Mouse (Mus musculus) liver, embryonic 12.5 days (tissue): Measurements from ENCODE around the gene Igf2bp3. TPM values are rescaled to one million over a fixed set of nuclear protein-coding genes. Genes with fewer than 3 reads are reported as not detected.
A peak's percentile ranks its signal among the peaks of the same experiment; 100 is the strongest.

Experiments
- ATAC-seq: fragments of 200-750 bp; cut with Nextera tagmentation; 2 replicates; pipeline ENCODE4 v1.8.0; 2017; ENCODE audit warnings: moderate number of reproducible peaks, mild to moderate bottlenecking, moderate library complexity
- H3K27ac ChIP-seq: fragments of 300-500 bp; sonication (generic); 2 replicates; pipeline ENCODE4 v1.5.1; 2016; ENCODE audit warnings: mild to moderate bottlenecking
- H3K27me3 ChIP-seq: fragments of 300-500 bp; sonication (generic); replicated peaks from 2 replicates; pipeline ENCODE4 v1.6.1; 2016; ENCODE audit warnings: mild to moderate bottlenecking, moderate library complexity
- H3K36me3 ChIP-seq: fragments of 300-500 bp; sonication (generic); 2 replicates; pipeline ENCODE4 v1.6.1; 2016; ENCODE audit warnings: mild to moderate bottlenecking, moderate library complexity
- H3K4me1 ChIP-seq: fragments of 300-500 bp; sonication (generic); 2 replicates; pipeline ENCODE4 v1.6.1; 2016
- H3K4me2 ChIP-seq: fragments of 300-500 bp; sonication (generic); 2 replicates; pipeline ENCODE4 v1.6.1; 2016; ENCODE audit warnings: mild to moderate bottlenecking, moderate library complexity
- H3K4me3 ChIP-seq: fragments of 300-500 bp; sonication (generic); 2 replicates; pipeline ENCODE4 v1.5.1; 2016; ENCODE audit warnings: mild to moderate bottlenecking, moderate library complexity
- H3K9ac ChIP-seq: fragments of 300-500 bp; sonication (generic); 2 replicates; pipeline ENCODE4 v1.6.1; 2016; ENCODE audit warnings: mild to moderate bottlenecking, moderate library complexity
- H3K9me3 ChIP-seq: fragments of 300-500 bp; sonication (generic); replicated peaks from 2 replicates; pipeline ENCODE4 v1.6.1; 2016; ENCODE audit warnings: mild to moderate bottlenecking, moderate library complexity
- WGBS: fragments of 180-500 bp; shearing (Covaris S2); methylation state at CpG from one replicate; pipeline ENCODE4 v1.1.7; 2016; ENCODE audit not compliant: insufficient replicate concordance; 5-methylcytosine and 5-hydroxymethylcytosine counted together
- polyA plus RNA-seq: library from polyadenylated mRNA; unstranded; fragments of >200 nt; fragmentation: Nextera tagmentation; extraction: Ambion mirVana; gene quantifications from 2 replicates; pipeline ENCODE4 v1.2.1, GENCODE M21; 2016

Gene Igf2bp3
- polyA plus RNA-seq, 1 experiment from 2014 or later = 33.7 TPM

DNA sequence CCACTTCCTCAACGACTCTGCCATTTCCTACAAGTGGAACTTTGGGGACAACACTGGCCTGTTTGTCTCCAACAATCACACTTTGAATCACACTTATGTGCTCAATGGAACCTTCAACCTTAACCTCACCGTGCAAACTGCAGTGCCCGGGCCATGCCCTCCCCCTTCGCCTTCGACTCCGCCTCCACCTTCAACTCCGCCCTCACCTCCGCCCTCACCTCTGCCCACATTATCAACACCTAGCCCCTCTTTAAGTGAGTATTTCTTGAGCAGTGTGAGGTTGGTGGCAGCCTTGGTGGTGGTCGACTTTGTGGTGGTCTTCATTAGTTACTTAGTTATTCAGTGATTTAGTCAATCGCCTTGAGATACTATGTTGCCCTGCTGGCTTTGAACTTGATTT is 166.9 kb downstream of the Igf2bp3 start:
- H3K27me3 ChIP-seq = no peaks in the 10 kb centered on the region; the same call in 1 of the 2 replicates
- no peaks in the 10 kb centered on the region for H3K4me1 ChIP-seq
- H3K27ac ChIP-seq = no peak overlapping the region
- 46% methylated on average over 10 of the region's 10 CpGs for WGBS
- no peak overlapping the region for H3K9ac ChIP-seq
- H3K4me3 ChIP-seq = no peak overlapping the region
- no peaks in the 10 kb centered on the region for H3K36me3 ChIP-seq
- no peaks in the 10 kb centered on the region for H3K9me3 ChIP-seq
- ATAC-seq = no peak
- H3K4me2 ChIP-seq = no peak overlapping the region

DNA sequence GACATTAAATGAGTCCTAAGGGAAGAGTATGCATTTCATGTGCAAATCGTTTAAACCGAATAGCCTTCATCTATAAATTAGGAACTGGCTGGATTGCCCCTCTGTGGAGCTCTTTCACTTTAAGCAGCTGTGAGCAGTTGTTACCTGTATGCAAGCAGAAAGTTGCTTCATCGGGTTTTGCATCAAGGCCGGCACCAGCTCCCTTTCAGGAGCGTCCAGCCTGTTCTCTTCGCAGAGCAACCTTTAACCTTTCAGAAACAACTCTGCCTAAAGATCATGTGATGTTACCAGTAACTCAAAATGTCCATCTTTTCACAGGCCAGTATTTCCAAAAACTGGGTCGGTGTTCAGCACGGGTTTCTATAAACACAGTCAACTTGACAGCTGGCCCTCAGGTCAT is 167.8 kb downstream of the Igf2bp3 start:
- H3K36me3 ChIP-seq = no peaks in the 10 kb centered on the region
- no peak overlapping the region for H3K4me3 ChIP-seq
- no peaks in the 10 kb centered on the region for H3K9me3 ChIP-seq
- no peak overlapping the region for H3K27ac ChIP-seq
- no peak overlapping the region for H3K9ac ChIP-seq
- ATAC-seq = no peak
- H3K4me2 ChIP-seq = no peak overlapping the region
- H3K4me1 ChIP-seq = no peaks in the 10 kb centered on the region
- H3K27me3 ChIP-seq = no peaks in the 10 kb centered on the region; the same call in 1 of the 2 replicates
- 69% methylated on average over 8 of the region's 8 CpGs for WGBS

DNA sequence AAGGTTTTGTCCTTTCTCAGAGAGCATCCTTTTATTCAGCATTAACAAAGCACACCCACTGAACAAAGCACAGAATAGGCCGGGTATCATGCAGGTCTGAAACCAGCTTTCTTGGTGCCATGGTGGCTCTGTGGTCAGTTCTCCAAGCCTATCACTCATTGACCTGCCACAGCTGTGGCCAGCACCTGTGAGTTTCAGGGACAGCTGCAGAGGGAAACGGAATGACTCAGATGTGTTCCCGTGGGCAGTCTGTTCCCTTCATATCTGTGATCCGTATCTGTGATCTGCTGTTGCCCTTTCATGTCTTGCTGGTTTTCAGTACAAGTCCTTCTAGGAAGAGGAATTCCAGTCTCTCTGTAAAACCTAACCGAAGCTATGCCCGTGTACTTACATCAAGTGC is 168.3 kb downstream of the Igf2bp3 start:
- ATAC-seq = no peak
- no peaks in the 10 kb centered on the region for H3K4me1 ChIP-seq
- H3K4me3 ChIP-seq = no peak overlapping the region
- H3K9me3 ChIP-seq = no peaks in the 10 kb centered on the region
- no peak overlapping the region for H3K4me2 ChIP-seq
- H3K27me3 ChIP-seq = no peaks in the 10 kb centered on the region; the same call in 1 of the 2 replicates
- no peak overlapping the region for H3K9ac ChIP-seq
- H3K27ac ChIP-seq = no peak overlapping the region
- WGBS = 57% methylated on average over 6 of the region's 6 CpGs
- H3K36me3 ChIP-seq = no peaks in the 10 kb centered on the region

DNA sequence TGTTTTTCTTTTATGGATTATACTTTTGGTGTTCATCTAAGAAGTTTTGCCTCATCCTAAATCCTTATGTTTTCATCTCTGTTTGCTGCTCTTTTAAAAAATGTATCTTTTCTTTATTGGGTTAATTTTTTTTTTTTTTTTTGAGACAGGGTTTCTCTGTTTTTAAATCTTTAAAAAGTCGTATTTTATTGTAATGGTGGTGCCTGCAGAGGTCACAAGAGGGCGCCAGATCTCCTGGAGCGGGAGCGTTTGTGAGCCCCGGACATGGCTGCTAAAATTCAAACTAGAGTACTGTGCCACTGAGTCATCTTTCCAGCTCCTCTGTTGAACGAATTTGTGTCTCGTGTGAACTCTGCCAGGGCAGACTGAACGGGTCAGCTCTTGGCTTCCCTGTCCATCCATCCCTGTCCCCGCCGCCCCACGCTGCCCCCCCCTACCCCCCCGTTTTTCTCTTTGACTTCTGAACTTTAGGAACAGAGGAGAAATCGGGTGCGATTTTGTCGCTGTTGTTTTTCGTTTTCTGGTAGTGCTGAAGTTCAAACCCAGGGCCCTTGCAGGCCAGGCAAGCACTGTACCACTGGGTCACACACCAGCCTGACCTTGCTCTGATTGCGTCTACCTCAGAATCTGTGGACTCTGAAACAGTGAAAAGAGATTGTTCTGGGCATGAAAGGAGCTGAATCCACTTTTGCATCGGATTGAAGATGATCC is 175.1 kb downstream of the Igf2bp3 start:
- Histone ChIP-seq H3K27me3 (peaks cover 37% of the 10 kb centered on the region), H3K9ac (no peak overlapping the region), H3K36me3 (no peaks in the 10 kb centered on the region), H3K4me1 (no peaks in the 10 kb centered on the region), H3K9me3 (no peaks in the 10 kb centered on the region), H3K4me2 (peak overlapping the region; percentile 56), H3K27ac (no peak overlapping the region), H3K4me3 (peak overlapping the region; percentile 42)
- 13% methylated on average over 18 of the region's 18 CpGs for WGBS
- ATAC-seq = no peak

DNA sequence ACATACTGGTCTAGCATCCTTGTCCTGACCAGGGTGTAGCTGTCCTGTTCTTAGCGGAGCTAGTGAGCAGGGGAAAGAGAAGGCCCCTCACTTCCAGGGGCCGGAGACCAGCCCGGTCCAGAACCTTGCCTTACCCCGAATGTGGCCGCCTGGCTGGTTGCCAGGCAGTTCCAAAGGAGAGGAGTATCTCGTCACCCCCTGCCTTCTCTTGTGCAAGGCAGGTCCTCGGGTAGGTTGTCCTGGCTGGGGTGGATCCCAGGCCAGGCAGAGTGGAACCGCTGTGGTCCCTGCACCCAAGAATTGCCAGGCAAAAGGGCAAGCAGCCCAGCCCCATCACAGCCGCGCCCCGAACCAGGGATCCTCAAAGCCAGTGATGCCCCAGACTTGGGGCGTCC is 177.5 kb downstream of the Igf2bp3 start:
- no peaks in the 10 kb centered on the region for H3K4me1 ChIP-seq
- H3K36me3 ChIP-seq = no peaks in the 10 kb centered on the region
- WGBS = 49% methylated on average over 12 of the region's 12 CpGs
- no peak overlapping the region for H3K27ac ChIP-seq
- H3K9ac ChIP-seq = no peak overlapping the region
- no peak overlapping the region for H3K4me2 ChIP-seq
- peaks cover 39% of the 10 kb centered on the region for H3K27me3 ChIP-seq
- no peak for ATAC-seq
- no peak overlapping the region for H3K4me3 ChIP-seq
- H3K9me3 ChIP-seq = no peaks in the 10 kb centered on the region

DNA sequence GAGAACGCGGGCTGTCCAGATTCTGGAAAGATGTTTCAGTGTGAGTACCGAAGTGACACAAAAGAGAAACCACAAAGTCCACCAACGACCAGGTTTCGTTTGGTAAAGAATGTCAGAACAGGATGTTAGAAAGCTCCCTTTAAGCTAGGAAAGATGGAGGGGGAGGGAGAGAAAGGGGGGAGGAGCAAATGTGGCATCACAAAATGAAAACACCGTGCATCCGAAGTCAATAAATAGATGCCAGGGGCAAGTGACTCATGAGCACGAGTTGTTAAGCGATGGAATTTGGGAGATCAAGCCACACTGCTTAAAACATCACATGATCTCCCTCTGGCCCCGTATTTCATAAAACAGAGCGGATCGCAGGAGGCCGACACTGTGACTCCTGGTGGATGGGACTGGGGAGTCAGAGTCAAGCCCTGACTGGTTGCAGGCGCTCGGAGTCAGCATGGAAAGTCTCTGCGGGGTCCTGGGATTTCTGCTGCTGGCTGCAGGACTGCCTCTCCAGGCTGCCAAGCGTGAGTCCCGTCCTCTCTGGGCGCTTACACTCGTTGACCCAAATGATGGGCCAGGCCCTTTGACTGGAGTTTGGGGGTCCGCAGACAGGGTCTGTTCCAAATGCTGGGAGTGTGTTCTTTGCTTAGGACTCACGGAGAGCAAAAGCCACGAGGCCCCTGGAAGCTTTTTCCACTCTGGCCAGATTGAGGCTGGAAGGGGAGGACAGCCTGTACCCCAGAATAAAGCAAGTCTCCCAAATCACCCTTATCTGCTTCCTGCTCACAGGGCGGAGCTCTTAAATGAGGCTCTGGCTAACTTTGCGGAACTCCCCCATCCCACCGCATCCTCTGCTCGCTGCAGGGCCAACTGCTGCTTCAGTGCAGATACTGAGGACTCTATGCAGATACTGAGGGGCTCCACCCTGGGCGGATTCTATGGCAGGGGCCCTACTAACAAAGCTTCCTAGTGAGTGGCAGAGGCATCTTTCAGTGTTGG is 178.2 kb downstream of the Igf2bp3 start, which contains the start of gene Gpnmb:
Gene Gpnmb, plus strand, starts transcription at position 272 of the 993 bp plus-strand sequence.
- H3K9ac ChIP-seq = no peak within 1 kb of the TSS
- no peaks in the 10 kb centered on the region for H3K9me3 ChIP-seq
- H3K27me3 ChIP-seq = peaks cover 39% of the 10 kb centered on the region
- no peaks in the 10 kb centered on the region for H3K4me1 ChIP-seq
- peak within 1 kb of the TSS; percentile 29 for H3K4me2 ChIP-seq
- no peak for ATAC-seq
- no peak within 1 kb of the TSS for H3K4me3 ChIP-seq
- H3K27ac ChIP-seq = no peak within 1 kb of the TSS
- H3K36me3 ChIP-seq = no peaks in the 10 kb centered on the region
- 19% methylated on average over 28 of the region's 28 CpGs for WGBS

Other genes starting within 250 kb of the Igf2bp3 start
- not detected in 2 replicates for gene Doxl2, start 240.0 kb downstream of the Igf2bp3 start, polyA plus RNA-seq
- not detected in 2 replicates for gene Svs1, start 228.1 kb downstream of the Igf2bp3 start, polyA plus RNA-seq
- 0.17 and 0.36 TPM in 2 replicates for gene Gpnmb, start 178.4 kb downstream of the Igf2bp3 start, polyA plus RNA-seq
- gene Malsu1, start 141.2 kb downstream of the Igf2bp3 start, polyA plus RNA-seq = 47.9 and 52.9 TPM in 2 replicates
- 57.7 and 63.0 TPM in 2 replicates for gene Tra2a, start 49.1 kb upstream of the Igf2bp3 start, polyA plus RNA-seq
- gene Ccdc126, start 104.3 kb upstream of the Igf2bp3 start, polyA plus RNA-seq = 3.2 and 4.3 TPM in 2 replicates
- gene Fam221a, start 152.8 kb upstream of the Igf2bp3 start, polyA plus RNA-seq = 3.3 TPM in 2 replicates
- not detected in 2 replicates for gene Stk31, start 180.6 kb upstream of the Igf2bp3 start, polyA plus RNA-seq